ENCODE assay signal across 25 mouse cellular contexts in genomic region chr1:131570391-131570790, GRCm38 (mm10). TPM values are rescaled to one million over a fixed set of nuclear protein-coding genes. Genes with fewer than 3 reads are reported as not detected.
"Had no signal": no experiment of that assay in that cellular context is flagged by ENCODE, and none has a peak within 500 bp of the region (broad histone marks: within the 10 kb centered on the region; RNA-seq: fewer than 3 reads in every experiment).

No protein-coding gene starts in this region.

- ATAC-seq: midbrain, embryonic 16.5 days had no signal

- H3K9me3 ChIP-seq: midbrain, embryonic 10.5 days; midbrain, embryonic 12.5 days; neural tube, embryonic 13.5 days; neural tube, embryonic 15.5 days; stomach, embryonic 15.5 days had no signal

- H3K4me3 ChIP-seq: midbrain, embryonic 10.5 days; midbrain, embryonic 12.5 days; myocyte; neural tube, embryonic 13.5 days; neural tube, embryonic 15.5 days; stomach, embryonic 15.5 days had no signal

- H3K4me2 ChIP-seq: lung, embryonic 14.5 days; midbrain, embryonic 12.5 days; neural tube, embryonic 13.5 days; neural tube, embryonic 15.5 days; stomach, embryonic 15.5 days had no signal

- DNase-seq: lung, adult 18-20 months; lung, embryonic 14.5 days; lung, postnatal 10 days; lung, postnatal 4 days; midbrain, embryonic 14.5 days; retina, postnatal 1 day; right cerebral cortex, adult 18-20 months; right cerebral cortex, postnatal 25 days; right cerebral cortex, postnatal 4 days; spleen, adult 18-20 months; thymus, adult 2 months; thymus, postnatal 25 days; thymus, postnatal 4 days had no signal

- H3K36me3 ChIP-seq: midbrain, embryonic 10.5 days; midbrain, embryonic 12.5 days; neural tube, embryonic 13.5 days; neural tube, embryonic 15.5 days; stomach, embryonic 15.5 days had no signal

- H3K4me1 ChIP-seq: midbrain, embryonic 10.5 days; midbrain, embryonic 12.5 days; neural tube, embryonic 13.5 days; neural tube, embryonic 15.5 days; stomach, embryonic 15.5 days had no signal

- H3K27me3 ChIP-seq: midbrain, embryonic 12.5 days; neural tube, embryonic 13.5 days; neural tube, embryonic 15.5 days; stomach, embryonic 15.5 days had no signal

- H3K27ac ChIP-seq: midbrain, embryonic 10.5 days; midbrain, embryonic 12.5 days; neural tube, embryonic 13.5 days; neural tube, embryonic 15.5 days; stomach, embryonic 15.5 days; stomach, postnatal 0 days had no signal

- H3K9ac ChIP-seq: lung, embryonic 14.5 days; midbrain, embryonic 12.5 days; neural tube, embryonic 13.5 days; neural tube, embryonic 15.5 days; stomach, embryonic 15.5 days had no signal

RNA-seq across cellular contexts. Expression of gene Avpr1b, which starts 28.6 kb away (rescaled TPM):
- polyA plus RNA-seq: lung, embryonic 14.5 days; lung, embryonic 16.5 days; midbrain, embryonic 10.5 days; midbrain, embryonic 12.5 days; midbrain, embryonic 14.5 days; midbrain, embryonic 16.5 days; myocyte; neural tube, embryonic 11.5 days; neural tube, embryonic 13.5 days; neural tube, embryonic 15.5 days; stomach, embryonic 15.5 days; testis, adult 2 months; thymus, adult 2 months; urinary bladder, adult 2 months had no signal
